Comparison of ENCODE assay signal across 10 mouse cellular contexts in the genomic region with DNA sequence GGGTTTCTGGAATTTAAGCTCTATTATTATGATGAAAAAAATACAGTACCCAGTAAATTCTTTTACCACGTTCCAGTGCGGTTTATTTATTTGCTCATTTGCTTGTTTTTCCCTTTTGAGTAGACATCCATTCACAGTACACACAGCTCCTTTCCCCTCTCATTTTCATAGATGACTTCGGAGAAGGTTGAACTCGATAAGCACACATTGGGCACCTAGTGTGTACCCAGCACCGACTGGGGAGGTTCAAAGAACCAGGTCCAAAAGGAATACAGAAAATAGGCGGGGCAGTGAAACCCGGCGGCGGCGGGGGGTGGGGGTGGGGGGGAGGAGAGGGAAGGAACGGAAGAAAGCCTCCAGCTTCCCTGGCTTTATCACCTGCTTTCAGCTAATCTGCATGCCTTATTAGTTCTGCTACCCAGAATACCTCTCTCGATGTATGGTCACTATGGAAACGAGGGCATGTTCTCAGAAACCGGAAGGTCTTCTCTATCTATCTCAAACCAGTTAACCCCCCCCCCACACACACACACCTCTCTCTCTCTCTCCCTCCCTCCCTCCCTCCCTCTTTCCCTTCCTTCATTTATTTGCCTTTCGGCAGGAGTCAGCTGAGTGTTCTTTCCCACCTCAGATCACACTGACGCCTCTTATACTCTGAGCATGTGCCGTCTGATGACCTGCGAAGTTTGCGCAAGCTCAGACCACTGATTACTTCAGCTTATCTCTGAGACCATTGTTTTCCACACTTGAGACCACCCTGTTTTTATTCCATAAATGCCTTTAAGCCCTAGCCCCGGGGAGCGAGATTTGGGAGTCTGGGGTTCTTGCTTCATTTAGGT. TPM values are rescaled to one million over a fixed set of nuclear protein-coding genes. Genes with fewer than 3 reads are reported as not detected.
A peak's percentile ranks its signal among the peaks of the same experiment; 100 is the strongest.
DNase-seq lines count a peak whose midpoint lies in the region; ATAC-seq and TF ChIP-seq lines count a peak whose summit lies in the region.
"Had no signal": no experiment of that assay in that cellular context is flagged by ENCODE, and none has a peak within 500 bp of the region (broad histone marks: within the 10 kb centered on the region; RNA-seq: fewer than 3 reads in every experiment).

No protein-coding gene starts in this region.

- DNase-seq in heart, adult 18-20 months = no peak
- DNase-seq in neural tube, embryonic 11.5 days (ENCODE audit: low spot score) = no peak
- no peak for DNase-seq in neural tube, embryonic 10.5 days (ENCODE audit: extremely low spot score, low spot score)
- peak; percentile 70 for DNase-seq in hindbrain, postnatal 0 days (ENCODE audit: low spot score)
- DNase-seq in thymus, postnatal 36 days = no peak
- DNase-seq: kidney, postnatal 36 days had no signal

- no peak for TF ChIP-seq CTCF in hindbrain, postnatal 0 days (IDR thresholded peaks at IDR 0.05; ENCODE audit: low read depth)

- WGBS in heart, embryonic 13.5 days = 14% methylated on average over 21 of the region's 21 CpGs
- 39% methylated on average over 21 of the region's 21 CpGs for WGBS in neural tube, embryonic 11.5 days
- WGBS in hindbrain, postnatal 0 days = 22% methylated on average over 21 of the region's 21 CpGs
- WGBS in neural tube, embryonic 14.5 days = 30% methylated on average over 21 of the region's 21 CpGs

- H3K27ac ChIP-seq in heart, embryonic 13.5 days (replicated peaks) = no peak overlapping the region
- H3K27ac ChIP-seq in neural tube, embryonic 11.5 days (ENCODE audit: low read depth, low read length) = no peak overlapping the region
- no peak overlapping the region for H3K27ac ChIP-seq in hindbrain, postnatal 0 days
- H3K27ac ChIP-seq in neural tube, embryonic 14.5 days (ENCODE audit: low read depth, low read length) = no peak overlapping the region
- H3K27ac ChIP-seq: liver, embryonic 15.5 days had no signal

- no peaks in the 10 kb centered on the region for H3K27me3 ChIP-seq in heart, embryonic 13.5 days (replicated peaks)
- H3K27me3 ChIP-seq in neural tube, embryonic 11.5 days (ENCODE audit: control insufficient read depth, insufficient read depth, low read length) = no peaks in the 10 kb centered on the region
- no peaks in the 10 kb centered on the region for H3K27me3 ChIP-seq in hindbrain, postnatal 0 days (ENCODE audit: insufficient read depth, low read length)
- no peaks in the 10 kb centered on the region for H3K27me3 ChIP-seq in neural tube, embryonic 14.5 days (ENCODE audit: control insufficient read depth, insufficient read depth, low read length)

- H3K9me3 ChIP-seq in heart, embryonic 13.5 days = no peaks in the 10 kb centered on the region
- H3K9me3 ChIP-seq in neural tube, embryonic 11.5 days (ENCODE audit: control insufficient read depth, low read length) = no peaks in the 10 kb centered on the region
- H3K9me3 ChIP-seq in hindbrain, postnatal 0 days (ENCODE audit: low read length) = no peaks in the 10 kb centered on the region
- H3K9me3 ChIP-seq in neural tube, embryonic 14.5 days (ENCODE audit: control insufficient read depth, low read length) = no peaks in the 10 kb centered on the region
- H3K9me3 ChIP-seq: liver, embryonic 15.5 days had no signal

- H3K4me3 ChIP-seq in heart, embryonic 13.5 days = peak overlapping the region; percentile 32
- H3K4me3 ChIP-seq in neural tube, embryonic 11.5 days (ENCODE audit: low read depth, low read length) = no peak overlapping the region
- no peak overlapping the region for H3K4me3 ChIP-seq in hindbrain, postnatal 0 days (ENCODE audit: low read length)
- H3K4me3 ChIP-seq in neural tube, embryonic 14.5 days (ENCODE audit: low read depth, low read length) = peak overlapping the region; percentile 6; the same call in 1 of the 2 replicates
- H3K4me3 ChIP-seq: liver, embryonic 15.5 days had no signal

- peak overlapping the region; percentile 1 for H3K9ac ChIP-seq in heart, embryonic 13.5 days
- no peak overlapping the region; the same call in 1 of the 2 replicates for H3K9ac ChIP-seq in neural tube, embryonic 11.5 days (ENCODE audit: low read length)
- H3K9ac ChIP-seq in hindbrain, postnatal 0 days (replicated peaks; ENCODE audit: low read length) = no peak overlapping the region
- no peak overlapping the region for H3K9ac ChIP-seq in neural tube, embryonic 14.5 days (replicated peaks; ENCODE audit: low read depth, low read length)
- H3K9ac ChIP-seq: liver, embryonic 15.5 days had no signal

- ATAC-seq in heart, embryonic 13.5 days (ENCODE audit: extremely low read depth, insufficient number of reproducible peaks, low FRiP score, low TSS enrichment) = no peak
- ATAC-seq in neural tube, embryonic 11.5 days (ENCODE audit: insufficient read depth, low FRiP score, low TSS enrichment) = peak; percentile 45
- peak; percentile 90 for ATAC-seq in hindbrain, postnatal 0 days
- peak; percentile 80 for ATAC-seq in neural tube, embryonic 14.5 days (ENCODE audit: low read depth)
- ATAC-seq in granulocyte monocyte progenitor cell, adult 5-6 weeks (replicated peaks; ENCODE audit: poor library complexity, severe bottlenecking) = no peak

- H3K4me1 ChIP-seq in heart, embryonic 13.5 days = peaks cover 31% of the 10 kb centered on the region
- H3K4me1 ChIP-seq in neural tube, embryonic 11.5 days (ENCODE audit: control insufficient read depth, insufficient read depth, low read length) = peaks cover 3% of the 10 kb centered on the region; the same call in 1 of the 2 replicates
- H3K4me1 ChIP-seq in hindbrain, postnatal 0 days (ENCODE audit: insufficient read depth, low read length) = no peaks in the 10 kb centered on the region
- peaks cover 11% of the 10 kb centered on the region; the same call in 1 of the 2 replicates for H3K4me1 ChIP-seq in neural tube, embryonic 14.5 days (ENCODE audit: control insufficient read depth, insufficient read depth, low read length)
- H3K4me1 ChIP-seq: liver, embryonic 15.5 days had no signal

- H3K4me2 ChIP-seq in heart, embryonic 13.5 days = peak overlapping the region; percentile 65
- no peak overlapping the region for H3K4me2 ChIP-seq in neural tube, embryonic 11.5 days (ENCODE audit: low read depth)
- peak overlapping the region; percentile 30 for H3K4me2 ChIP-seq in hindbrain, postnatal 0 days (ENCODE audit: low read depth, low read length)
- peak overlapping the region; percentile 34 for H3K4me2 ChIP-seq in neural tube, embryonic 14.5 days (ENCODE audit: low read depth, low read length)
- H3K4me2 ChIP-seq: liver, embryonic 15.5 days had no signal

- H3K36me3 ChIP-seq in heart, embryonic 13.5 days = no peaks in the 10 kb centered on the region
- H3K36me3 ChIP-seq in neural tube, embryonic 11.5 days (ENCODE audit: control insufficient read depth, insufficient read depth, low read length) = no peaks in the 10 kb centered on the region
- no peaks in the 10 kb centered on the region for H3K36me3 ChIP-seq in hindbrain, postnatal 0 days (ENCODE audit: insufficient read depth, low read length)
- no peaks in the 10 kb centered on the region for H3K36me3 ChIP-seq in neural tube, embryonic 14.5 days (ENCODE audit: control insufficient read depth, insufficient read depth, low read length)
- H3K36me3 ChIP-seq: liver, embryonic 15.5 days had no signal

RNA-seq across cellular contexts. Expression of a gene that starts 25.3 kb away (rescaled TPM):
- 111 and 116 TPM in 2 replicates for polyA plus RNA-seq in heart, embryonic 13.5 days (2015; fragmentation: Nextera tagmentation; extraction: Ambion mirVana)
- 10 to 100 TPM in 1 of 2 experiments, 1 to 10 TPM in 1; 9.9 to 10.8 TPM for total RNA-seq in heart, adult 18-20 months (2021)
- polyA plus RNA-seq in neural tube, embryonic 11.5 days (2014; fragmentation: Nextera tagmentation; extraction: Ambion mirVana) = 855 and 870 TPM in 2 replicates
- 690 and 787 TPM in 2 replicates for total RNA-seq in hindbrain, postnatal 0 days (2014; rRNA removed)
- polyA plus RNA-seq in hindbrain, postnatal 0 days (2015; fragmentation: Nextera tagmentation; extraction: Ambion mirVana) = 1,844 and 1,981 TPM in 2 replicates
- 1,731 and 2,267 TPM in 2 replicates for polyA plus RNA-seq in neural tube, embryonic 14.5 days (2014; fragmentation: Nextera tagmentation; extraction: Ambion mirVana)
- total RNA-seq in granulocyte monocyte progenitor cell, adult 5-6 weeks (2014; fragmentation: Nextera tagmentation) = not detected in 2 replicates
- 0.15 TPM in 1 of 2 replicates, not detected in the other for total RNA-seq in granulocyte monocyte progenitor cell, adult 5-6 weeks (2017)

Comparison
In these comparisons a context has a peak if more than half of its experiments do, and no peak if none do; other contexts are left out.
1. H3K4me3 ChIP-seq: peak in heart, embryonic 13.5 days (single experiment) and neural tube, embryonic 14.5 days (single experiment); none in neural tube, embryonic 11.5 days (single experiment) and hindbrain, postnatal 0 days (single experiment).
2. ATAC-seq: peak in neural tube, embryonic 11.5 days (single experiment), hindbrain, postnatal 0 days (single experiment) and neural tube, embryonic 14.5 days (single experiment); none in heart, embryonic 13.5 days (single experiment) and granulocyte monocyte progenitor cell, adult 5-6 weeks (single experiment).